Mouse (Mus musculus) midbrain, embryonic 13.5 days (tissue): Measurements from ENCODE around the gene Nrros. TPM values are rescaled to one million over a fixed set of nuclear protein-coding genes. Genes with fewer than 3 reads are reported as not detected.

ENCODE experiments used
- ATAC-seq: fragments of 200-750 bp; cut with Nextera tagmentation; 2 replicates; pipeline ENCODE4 v1.8.0; 2017; ENCODE audit warnings: mild to moderate bottlenecking, moderate TSS enrichment, moderate library complexity
- H3K27ac ChIP-seq: fragments of 300-500 bp; sonication (generic); 2 replicates; pipeline ENCODE4 v1.5.1; 2015; ENCODE audit warnings: inconsistent platforms, mild to moderate bottlenecking, moderate library complexity
- H3K27me3 ChIP-seq: fragments of 300-500 bp; sonication (generic); 2 replicates; pipeline ENCODE4 v1.6.1; 2015; ENCODE audit warnings: mild to moderate bottlenecking, inconsistent platforms
- H3K36me3 ChIP-seq: fragments of 300-500 bp; sonication (generic); 2 replicates; pipeline ENCODE4 v1.6.1; 2015; ENCODE audit warnings: mild to moderate bottlenecking, inconsistent platforms
- H3K4me1 ChIP-seq: fragments of 300-500 bp; sonication (generic); replicated peaks from 2 replicates; pipeline ENCODE4 v1.6.1; 2015; ENCODE audit warnings: inconsistent platforms
- H3K4me2 ChIP-seq: fragments of 300-500 bp; sonication (generic); replicated peaks from 2 replicates; pipeline ENCODE4 v1.6.1; 2015; ENCODE audit warnings: moderate library complexity, mild to moderate bottlenecking, inconsistent platforms
- H3K4me3 ChIP-seq: fragments of 300-500 bp; sonication (generic); replicated peaks from 2 replicates; pipeline ENCODE4 v1.5.1; 2015; ENCODE audit warnings: mild to moderate bottlenecking, inconsistent platforms
- H3K9ac ChIP-seq: fragments of 300-500 bp; sonication (generic); replicated peaks from 2 replicates; pipeline ENCODE4 v1.6.1; 2015; ENCODE audit warnings: mild to moderate bottlenecking, inconsistent platforms
- H3K9me3 ChIP-seq: fragments of 300-500 bp; sonication (generic); 2 replicates; pipeline ENCODE4 v1.6.1; 2016; ENCODE audit warnings: mild to moderate bottlenecking, inconsistent platforms
- WGBS: fragments of 180-500 bp; shearing (Covaris S2); methylation state at CpG from one replicate; pipeline ENCODE4 v1.1.7; 2015; 5-methylcytosine and 5-hydroxymethylcytosine counted together
- polyA plus RNA-seq: library from polyadenylated mRNA; unstranded; fragments of >200 nt; fragmentation: Nextera tagmentation; extraction: Ambion mirVana; gene quantifications from 2 replicates; pipeline ENCODE4 v1.2.1, GENCODE M21; 2015

Gene Nrros
- polyA plus RNA-seq, 1 experiment from 2014 or later: 7.1 TPM

- H3K9ac ChIP-seq: no peak overlapping the region
- H3K36me3 ChIP-seq: no peaks in the 10 kb centered on the region
- WGBS: 51% methylated on average over 18 of the region's 18 CpGs
- no peaks in the 10 kb centered on the region for H3K9me3 ChIP-seq
- no peak overlapping the region for H3K27ac ChIP-seq
- no peak overlapping the region for H3K4me3 ChIP-seq
- peaks cover 5% of the 10 kb centered on the region for H3K4me1 ChIP-seq
- ATAC-seq: no peak
- H3K4me2 ChIP-seq: peak overlapping the region; percentile 15; the same call in 1 of the 2 replicates
- H3K27me3 ChIP-seq: no peaks in the 10 kb centered on the region
These were observed 11.7 kb upstream of the Nrros start for GRCm38 (mm10) chr16:32176896-32177686.

- Histone ChIP-seq H3K9ac (no peak overlapping the region), H3K4me3 (no peak overlapping the region), H3K27ac (no peak overlapping the region), H3K9me3 (no peaks in the 10 kb centered on the region), H3K4me1 (peaks cover 5% of the 10 kb centered on the region), H3K27me3 (no peaks in the 10 kb centered on the region), H3K4me2 (no peak overlapping the region), H3K36me3 (no peaks in the 10 kb centered on the region)
- WGBS: 85% methylated on average over 4 of the region's 4 CpGs
- no peak for ATAC-seq
These were observed 9.6 kb upstream of the Nrros start for GRCm38 (mm10) chr16:32175029-32175428.

GRCm38 (mm10) chr16:32174340-32175005 lies 9.1 kb upstream of the Nrros start:
- peaks cover 5% of the 10 kb centered on the region for H3K4me1 ChIP-seq
- no peaks in the 10 kb centered on the region for H3K36me3 ChIP-seq
- H3K27me3 ChIP-seq: no peaks in the 10 kb centered on the region
- no peak overlapping the region for H3K4me2 ChIP-seq
- no peak for ATAC-seq
- no peaks in the 10 kb centered on the region for H3K9me3 ChIP-seq
- no peak overlapping the region for H3K27ac ChIP-seq
- WGBS: 82% methylated on average over 8 of the region's 8 CpGs
- no peak overlapping the region for H3K9ac ChIP-seq
- no peak overlapping the region for H3K4me3 ChIP-seq

DNA sequence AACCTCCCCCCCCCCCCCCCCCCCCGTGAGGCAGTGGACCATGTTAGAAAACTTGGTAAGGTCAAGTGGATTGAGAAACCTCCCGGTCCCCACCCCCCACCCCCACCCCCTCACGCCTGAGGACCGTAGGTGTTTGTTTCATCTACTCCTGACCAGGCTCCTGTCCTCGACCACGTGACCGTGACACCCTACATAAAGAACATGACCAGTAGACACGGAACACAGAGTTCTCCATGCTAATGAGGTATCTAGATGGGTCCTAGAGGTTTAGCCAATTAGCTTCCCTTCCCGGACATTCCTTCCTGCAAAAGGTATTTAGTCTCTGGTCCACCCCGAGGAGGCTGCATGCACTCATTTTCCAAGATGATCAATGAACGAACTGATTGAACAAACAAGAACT lies 8.0 kb upstream of the Nrros start:
- ATAC-seq: no peak

DNA sequence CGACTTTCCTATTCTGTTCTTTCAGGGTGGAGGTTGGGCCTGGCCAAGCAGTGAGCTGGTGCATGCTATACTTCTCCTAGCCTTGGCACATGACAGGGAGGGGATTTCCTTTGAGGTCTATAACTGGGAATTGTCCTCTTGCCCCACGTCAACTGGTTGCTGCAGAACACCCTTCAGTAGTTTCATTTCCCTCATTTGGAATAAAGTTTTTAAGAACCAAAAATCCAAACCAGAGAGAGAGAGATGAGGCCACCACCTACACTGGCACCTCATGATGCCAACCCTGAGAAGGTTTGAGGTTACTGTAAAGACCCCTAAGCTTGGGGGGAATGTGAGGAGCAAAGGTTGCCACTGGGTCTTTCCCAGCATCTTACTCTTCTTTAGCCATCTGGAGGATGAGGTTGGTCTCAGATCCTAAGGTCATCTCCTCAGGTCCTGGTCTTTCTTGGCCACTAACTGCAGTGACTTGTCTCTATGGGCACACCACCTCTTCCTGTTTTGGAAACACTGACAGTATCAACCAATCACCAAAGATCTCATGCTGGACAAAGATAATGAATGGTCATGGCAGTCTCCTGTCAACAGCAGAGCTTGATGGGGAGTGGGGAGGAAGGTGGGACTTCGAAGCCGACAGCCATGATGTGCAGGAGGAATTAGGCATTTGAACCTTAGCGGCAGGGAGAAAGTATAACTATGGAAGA lies 5.8 kb upstream of the Nrros start:
- H3K9ac ChIP-seq: no peak overlapping the region
- 86% methylated on average over 5 of the region's 5 CpGs for WGBS
- H3K9me3 ChIP-seq: no peaks in the 10 kb centered on the region
- ATAC-seq: no peak
- no peak overlapping the region for H3K27ac ChIP-seq
- H3K4me2 ChIP-seq: no peak overlapping the region
- no peaks in the 10 kb centered on the region for H3K27me3 ChIP-seq
- H3K4me3 ChIP-seq: no peak overlapping the region
- no peaks in the 10 kb centered on the region for H3K36me3 ChIP-seq
- H3K4me1 ChIP-seq: no peaks in the 10 kb centered on the region

More for the DNA sequence above, 8.0 kb upstream of the Nrros start:
- H3K9ac ChIP-seq: no peak overlapping the region
- no peaks in the 10 kb centered on the region for H3K9me3 ChIP-seq
- H3K27me3 ChIP-seq: no peaks in the 10 kb centered on the region
- 68% methylated on average over 10 of the region's 11 CpGs for WGBS
- H3K4me2 ChIP-seq: no peak overlapping the region
- H3K36me3 ChIP-seq: no peaks in the 10 kb centered on the region
- H3K4me1 ChIP-seq: peaks cover 5% of the 10 kb centered on the region
- H3K27ac ChIP-seq: no peak overlapping the region
- H3K4me3 ChIP-seq: no peak overlapping the region

GRCm38 (mm10) chr16:32167819-32168545 lies 2.6 kb upstream of the Nrros start:
- ATAC-seq: no peak
- Histone ChIP-seq H3K27me3 (peaks cover 11% of the 10 kb centered on the region; the same call in 1 of the 2 replicates), H3K9me3 (no peaks in the 10 kb centered on the region), H3K36me3 (no peaks in the 10 kb centered on the region), H3K27ac (no peak overlapping the region), H3K4me1 (peaks cover 10% of the 10 kb centered on the region), H3K9ac (no peak overlapping the region), H3K4me3 (no peak overlapping the region), H3K4me2 (no peak overlapping the region)
- 90% methylated on average over 4 of the region's 4 CpGs for WGBS

DNA sequence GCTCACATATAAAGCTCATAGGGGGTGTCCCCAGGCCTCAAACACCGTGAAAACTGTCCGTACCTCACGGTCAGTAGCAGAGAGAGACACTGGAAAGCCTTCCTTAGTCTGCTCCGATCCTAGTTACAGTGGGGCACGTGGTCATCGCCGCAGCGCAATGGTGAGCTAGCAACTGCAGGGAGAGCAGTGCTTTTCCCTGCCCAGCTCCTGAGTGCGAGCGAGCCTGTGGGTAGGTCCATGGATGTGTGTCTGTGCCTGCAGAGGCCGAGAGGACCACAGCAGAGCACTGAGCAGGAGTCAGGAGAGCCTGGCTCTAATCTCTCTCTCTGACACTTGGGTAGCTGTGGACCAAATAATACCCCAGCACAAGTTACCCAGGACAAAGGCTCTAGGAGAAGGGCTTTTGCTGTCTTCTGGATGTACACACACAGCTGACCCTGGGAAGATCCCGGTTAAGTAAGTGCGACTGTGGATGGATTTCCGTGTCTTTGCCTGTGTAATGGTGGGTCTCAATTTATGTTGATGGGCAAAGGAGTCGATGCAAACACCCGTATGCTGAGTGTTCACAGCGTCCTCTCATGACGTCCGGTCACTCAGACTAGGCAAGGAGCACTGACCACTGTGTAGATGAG lies 882 bp downstream of the Nrros start:
- ATAC-seq: no peak
- H3K27ac ChIP-seq: no peak overlapping the region
- no peaks in the 10 kb centered on the region for H3K9me3 ChIP-seq
- peak overlapping the region; percentile 44; the same call in 1 of the 2 replicates for H3K9ac ChIP-seq
- 0 out of 2 replicates have a peak overlapping the region, but pooled peaks have one; percentile 35 for H3K4me3 ChIP-seq
- peaks cover 10% of the 10 kb centered on the region for H3K4me1 ChIP-seq
- WGBS: 75% methylated on average over 19 of the region's 19 CpGs
- no peaks in the 10 kb centered on the region for H3K36me3 ChIP-seq
- peaks cover 11% of the 10 kb centered on the region; the same call in 1 of the 2 replicates for H3K27me3 ChIP-seq
- H3K4me2 ChIP-seq: peak overlapping the region; percentile 65; the same call in 1 of the 2 replicates

DNA sequence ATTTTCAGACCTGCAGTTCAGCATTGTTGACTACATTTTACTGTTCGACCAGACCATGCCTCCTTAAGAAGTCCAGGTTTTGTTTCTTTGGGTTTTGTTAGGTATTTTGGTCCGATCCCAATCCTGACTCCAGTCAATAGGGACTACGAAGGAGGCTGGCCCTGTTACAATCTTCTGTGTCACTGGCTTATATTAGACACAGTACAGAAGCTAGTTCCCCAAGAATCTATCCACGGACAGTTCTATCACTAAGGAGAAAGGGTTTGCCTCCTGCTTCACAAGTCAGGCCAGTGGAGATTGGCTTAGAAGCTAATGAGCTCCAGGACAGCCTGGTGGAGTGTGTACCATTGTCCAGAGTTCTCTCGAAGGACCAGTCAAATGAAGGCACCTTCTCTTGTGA lies 1.5 kb downstream of the Nrros start:
- no peak overlapping the region for H3K4me3 ChIP-seq
- no peak overlapping the region for H3K4me2 ChIP-seq
- no peaks in the 10 kb centered on the region for H3K9me3 ChIP-seq
- no peak for ATAC-seq
- no peak overlapping the region for H3K9ac ChIP-seq
- H3K4me1 ChIP-seq: peaks cover 10% of the 10 kb centered on the region
- peaks cover 11% of the 10 kb centered on the region; the same call in 1 of the 2 replicates for H3K27me3 ChIP-seq
- no peaks in the 10 kb centered on the region for H3K36me3 ChIP-seq
- no peak overlapping the region for H3K27ac ChIP-seq
- WGBS: 81% methylated on average over 5 of the region's 5 CpGs

GRCm38 (mm10) chr16:32163392-32163791 lies 2.0 kb downstream of the Nrros start:
- peaks cover 10% of the 10 kb centered on the region for H3K4me1 ChIP-seq
- H3K4me3 ChIP-seq: no peak overlapping the region
- no peaks in the 10 kb centered on the region for H3K9me3 ChIP-seq
- no peak overlapping the region for H3K4me2 ChIP-seq
- peaks cover 11% of the 10 kb centered on the region; the same call in 1 of the 2 replicates for H3K27me3 ChIP-seq
- no peak overlapping the region for H3K27ac ChIP-seq
- no peak overlapping the region for H3K9ac ChIP-seq
- no peak for ATAC-seq
- WGBS: 81% methylated on average over 4 of the region's 4 CpGs
- no peaks in the 10 kb centered on the region for H3K36me3 ChIP-seq

DNA sequence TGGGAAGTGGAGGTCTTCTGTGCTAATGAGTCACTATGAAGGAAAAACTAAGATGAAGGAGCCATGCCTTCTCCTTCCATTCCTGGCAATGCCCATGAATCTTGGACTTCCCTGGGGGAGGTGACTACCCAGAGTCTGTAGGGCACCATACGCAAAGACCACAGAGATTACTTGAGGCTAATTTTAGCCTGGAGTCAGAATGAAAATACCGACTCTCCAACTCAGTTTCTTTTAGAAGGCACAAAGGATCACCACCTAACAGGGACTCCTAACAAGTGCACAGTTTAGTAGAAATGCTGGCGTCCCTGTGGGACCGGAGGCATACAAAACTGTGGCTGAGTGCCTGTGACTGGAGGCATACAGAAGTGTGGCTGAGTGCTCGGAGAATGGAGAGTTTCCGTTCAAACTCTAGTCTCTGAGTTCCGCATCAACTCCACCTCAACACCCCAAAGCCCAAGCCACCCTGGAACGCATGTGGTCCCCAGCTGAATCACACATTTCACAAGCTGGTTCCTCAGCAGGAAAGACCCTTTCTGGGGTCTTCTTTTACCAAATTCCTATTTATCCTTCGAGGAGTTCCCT lies 4.6 kb downstream of the Nrros start:
- Histone ChIP-seq H3K9ac (no peak overlapping the region), H3K27me3 (peaks cover 11% of the 10 kb centered on the region; the same call in 1 of the 2 replicates), H3K36me3 (no peaks in the 10 kb centered on the region), H3K9me3 (no peaks in the 10 kb centered on the region), H3K4me2 (no peak overlapping the region), H3K4me1 (peaks cover 10% of the 10 kb centered on the region), H3K4me3 (no peak overlapping the region), H3K27ac (no peak overlapping the region)
- WGBS: 94% methylated on average over 9 of the region's 9 CpGs
- ATAC-seq: no peak

DNA sequence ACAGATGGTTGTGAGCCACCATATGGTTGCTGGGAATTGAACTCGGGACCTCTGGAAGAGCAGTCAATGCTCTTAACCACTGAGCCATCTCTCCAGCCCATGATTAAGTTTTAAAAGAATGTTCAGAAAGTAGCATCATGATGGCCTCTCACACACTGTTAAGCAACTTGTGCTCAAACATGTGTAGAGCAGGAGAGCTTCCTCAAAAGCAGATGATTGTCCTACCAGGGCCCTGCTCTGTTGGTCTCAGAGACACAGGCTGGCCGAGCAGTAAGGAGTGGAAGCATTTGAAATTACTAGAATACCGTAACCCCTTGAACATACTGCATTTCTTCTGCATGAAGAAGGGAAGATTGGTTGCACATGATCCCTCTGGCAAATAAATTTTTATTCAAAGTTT lies 6.4 kb downstream of the Nrros start:
- no peak overlapping the region for H3K4me2 ChIP-seq
- no peak overlapping the region for H3K27ac ChIP-seq
- no peak overlapping the region for H3K4me3 ChIP-seq
- no peak for ATAC-seq
- 92% methylated on average over 3 of the region's 3 CpGs for WGBS
- H3K36me3 ChIP-seq: no peaks in the 10 kb centered on the region
- no peaks in the 10 kb centered on the region for H3K4me1 ChIP-seq
- no peaks in the 10 kb centered on the region for H3K9me3 ChIP-seq
- H3K27me3 ChIP-seq: 0 out of 2 replicates have a peak, but pooled peaks cover 2% of the 10 kb centered on the region
- H3K9ac ChIP-seq: no peak overlapping the region
